ENCODE assay signal across 23 mouse cellular contexts in genomic region chr11:61224907-61225306, GRCm38 (mm10). TPM values are rescaled to one million over a fixed set of nuclear protein-coding genes. Genes with fewer than 3 reads are reported as not detected.
"Had no signal": no experiment of that assay in that cellular context is flagged by ENCODE, and none has a peak within 500 bp of the region (broad histone marks: within the 10 kb centered on the region; RNA-seq: fewer than 3 reads in every experiment).

No protein-coding gene starts in this region.

- ATAC-seq: liver, embryonic 12.5 days had no signal

- H3K4me1 ChIP-seq: kidney, embryonic 15.5 days; limb, embryonic 10.5 days; limb, embryonic 13.5 days; neural tube, embryonic 12.5 days; neural tube, embryonic 15.5 days had no signal

- H3K27me3 ChIP-seq: kidney, embryonic 15.5 days; limb, embryonic 13.5 days; liver, embryonic 12.5 days; liver, embryonic 15.5 days; lung, embryonic 15.5 days; neural tube, embryonic 12.5 days; neural tube, embryonic 15.5 days had no signal

- H3K27ac ChIP-seq: kidney, embryonic 15.5 days; limb, embryonic 10.5 days; limb, embryonic 13.5 days; liver, embryonic 12.5 days; liver, embryonic 15.5 days; neural tube, embryonic 12.5 days; neural tube, embryonic 15.5 days had no signal

- H3K9me3 ChIP-seq: kidney, embryonic 15.5 days; limb, embryonic 10.5 days; limb, embryonic 13.5 days; liver, embryonic 12.5 days; liver, embryonic 15.5 days; lung, embryonic 15.5 days; neural tube, embryonic 12.5 days; neural tube, embryonic 15.5 days had no signal

- DNase-seq: kidney, postnatal 10 days; kidney, postnatal 4 days; liver; lung, adult 18-20 months; lung, postnatal 10 days; midbrain, embryonic 14.5 days; right cerebral cortex, adult 18-20 months; right cerebral cortex, postnatal 14 days; right cerebral cortex, postnatal 4 days; thymus, adult 2 months; thymus, postnatal 14 days; thymus, postnatal 4 days had no signal

- H3K36me3 ChIP-seq: kidney, embryonic 15.5 days; limb, embryonic 10.5 days; limb, embryonic 13.5 days; liver, embryonic 12.5 days; liver, embryonic 15.5 days; lung, embryonic 15.5 days; neural tube, embryonic 12.5 days; neural tube, embryonic 15.5 days had no signal

- H3K4me3 ChIP-seq: kidney, embryonic 15.5 days; limb, embryonic 10.5 days; limb, embryonic 13.5 days; liver, embryonic 12.5 days; liver, embryonic 15.5 days; lung, embryonic 15.5 days; neural tube, embryonic 12.5 days; neural tube, embryonic 15.5 days had no signal

RNA-seq across cellular contexts. Expression of gene Aldh3a1, which starts 17.6 kb away (rescaled TPM):
- total RNA-seq: megakaryocyte-erythroid progenitor cell, adult 5-6 weeks had no signal
- polyA plus RNA-seq: limb, embryonic 10.5 days; midbrain, embryonic 11.5 days; neural tube, embryonic 12.5 days; stomach, embryonic 14.5 days had no signal
